Mouse (Mus musculus) ES-Bruce4 (cell line): ENCODE results near the gene Hvcn1. TPM values are rescaled to one million over a fixed set of nuclear protein-coding genes. Genes with fewer than 3 reads are reported as not detected.

Experiments used
- H3K27ac ChIP-seq: 2 replicates; pipeline ENCODE4 v1.5.1; 2012; ENCODE audit warnings: low read length, inconsistent platforms; ENCODE audit not compliant: insufficient read depth
- H3K27me3 ChIP-seq: 2 replicates; pipeline ENCODE4 v1.6.1; 2012; ENCODE audit warnings: mild to moderate bottlenecking, low read length, inconsistent platforms; ENCODE audit not compliant: control insufficient read depth, poor library complexity, insufficient read depth, severe bottlenecking
- H3K36me3 ChIP-seq: 2 replicates; pipeline ENCODE4 v1.6.1; 2012; ENCODE audit warnings: inconsistent platforms, mild to moderate bottlenecking, low read length, moderate library complexity; ENCODE audit not compliant: control insufficient read depth, poor library complexity, insufficient read depth, severe bottlenecking
- H3K4me1 ChIP-seq: one replicate; pipeline ENCODE4 v1.8.1; 2011; ENCODE audit warnings: low read length; ENCODE audit not compliant: control insufficient read depth, insufficient read depth
- H3K4me3 ChIP-seq: 2 replicates; pipeline ENCODE4 v1.5.1; 2011; ENCODE audit warnings: low read depth, mild to moderate bottlenecking, low read length
- H3K9ac ChIP-seq: 2 replicates; pipeline ENCODE4 v1.6.1; 2012; ENCODE audit warnings: low read depth, mild to moderate bottlenecking, inconsistent platforms; ENCODE audit not compliant: poor library complexity, severe bottlenecking
- H3K9me3 ChIP-seq: replicated peaks from 2 replicates; pipeline ENCODE4 v1.6.1; 2012; ENCODE audit warnings: mild to moderate bottlenecking, low read length, inconsistent platforms; ENCODE audit not compliant: control insufficient read depth, poor library complexity, insufficient read depth, severe bottlenecking
- CTCF ChIP-seq: IDR thresholded peaks from one replicate; pipeline ENCODE4 v1.8.1; 2011; ENCODE audit warnings: low read depth, low read length
- EP300 ChIP-seq: IDR thresholded peaks from 2 replicates; pipeline ENCODE4 v1.6.1; 2011; ENCODE audit warnings: low read depth, low read length; ENCODE audit not compliant: insufficient read depth
- POLR2A ChIP-seq: IDR thresholded peaks from one replicate; pipeline ENCODE4 v1.8.1; 2011; ENCODE audit warnings: low read length; ENCODE audit not compliant: insufficient read depth
- polyA plus RNA-seq: library from polyadenylated mRNA; stranded (reverse); fragments of >200 nt; gene quantifications from 2 replicates; pipeline ENCODE4 v1.2.4, GENCODE M21; 2011; ENCODE audit warnings: low read depth; ENCODE audit not compliant: missing spikeins, insufficient read depth, insufficient read length

The Hvcn1 gene
- polyA plus RNA-seq, 1 experiment, result 10.6 TPM

DNA sequence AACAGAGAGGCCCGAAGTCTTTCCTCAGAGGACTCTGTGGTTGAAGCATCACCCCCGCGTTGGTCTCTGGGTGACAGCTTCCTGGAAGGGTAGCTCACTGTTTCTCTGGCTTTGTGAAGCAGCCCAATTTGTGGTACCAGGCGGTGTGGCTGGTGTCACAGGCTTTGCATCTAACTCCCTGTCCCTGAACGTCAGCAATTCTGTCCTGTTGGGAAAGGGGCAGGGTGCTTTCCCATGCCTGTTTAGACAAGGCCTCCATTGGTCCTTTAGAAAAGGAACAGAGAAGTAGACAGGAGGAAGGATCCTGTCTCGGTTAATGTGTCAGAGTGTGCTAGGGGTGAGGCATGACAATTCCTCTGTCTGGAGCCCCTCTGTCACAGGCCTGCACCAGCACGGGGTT lies 12.3 kb downstream of the Hvcn1 start:
- Histone ChIP-seq H3K36me3 (no peaks in the 10 kb centered on the region), H3K4me3 (no peak overlapping the region), H3K4me1 (no peaks in the 10 kb centered on the region), H3K27me3 (no peaks in the 10 kb centered on the region), H3K9me3 (no peaks in the 10 kb centered on the region), H3K9ac (no peak overlapping the region), H3K27ac (no peak overlapping the region)
- TF ChIP-seq CTCF, result no peak
- TF ChIP-seq EP300, result no peak
- no peak for TF ChIP-seq POLR2A

DNA sequence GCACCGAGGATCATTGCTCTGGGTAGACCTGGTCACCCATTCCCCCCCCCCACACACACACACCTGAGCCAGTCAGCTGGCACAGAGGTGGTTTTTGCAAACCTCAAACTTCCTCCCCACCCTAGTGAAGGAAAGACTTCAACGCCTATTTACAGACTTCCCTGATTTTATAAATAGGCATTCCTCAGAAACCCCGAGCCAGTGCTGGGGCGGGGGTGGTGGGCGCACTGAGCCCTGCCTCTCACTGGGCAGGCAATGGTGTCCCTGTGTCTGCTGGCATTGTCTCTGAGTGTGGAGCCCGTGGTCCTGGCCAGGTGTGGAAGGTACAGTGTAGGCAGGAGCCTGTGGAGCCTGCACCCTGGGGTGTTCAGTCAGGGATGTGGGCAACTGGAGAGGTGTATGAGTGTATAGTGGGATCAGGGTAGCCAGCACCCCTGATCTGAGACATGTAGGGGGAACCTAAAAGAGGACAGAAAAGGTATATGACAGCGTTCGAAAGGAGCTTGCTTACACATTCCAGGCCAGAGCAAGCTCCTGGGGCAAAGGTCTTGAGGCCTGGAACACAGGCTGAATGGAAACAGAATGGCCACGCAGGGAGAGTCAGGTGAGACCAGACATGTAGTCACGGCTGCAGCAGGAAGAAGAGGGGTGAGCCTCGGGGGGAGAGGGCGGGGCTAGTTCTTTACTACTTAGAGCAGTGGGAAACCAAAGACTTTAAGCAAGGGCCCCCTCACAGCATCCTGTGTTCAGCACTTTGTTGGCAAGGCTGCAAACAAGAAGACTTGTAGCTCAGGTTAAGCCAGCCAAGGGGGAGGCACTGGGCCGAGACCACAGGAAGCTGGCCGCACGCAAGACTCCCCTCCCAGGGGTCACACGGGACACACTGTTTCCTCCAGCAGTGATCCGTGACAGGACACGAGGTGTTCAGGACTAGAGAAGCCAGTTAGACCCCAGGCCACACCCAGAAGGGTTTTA lies 13.3 kb downstream of the Hvcn1 start:
- Histone ChIP-seq H3K9ac (no peak overlapping the region), H3K36me3 (no peaks in the 10 kb centered on the region), H3K27me3 (no peaks in the 10 kb centered on the region), H3K27ac (no peak overlapping the region), H3K9me3 (no peaks in the 10 kb centered on the region), H3K4me3 (no peak overlapping the region), H3K4me1 (peaks cover under 1% of the 10 kb centered on the region)
- TF ChIP-seq CTCF (no peak), POLR2A (no peak), EP300 (no peak)

DNA sequence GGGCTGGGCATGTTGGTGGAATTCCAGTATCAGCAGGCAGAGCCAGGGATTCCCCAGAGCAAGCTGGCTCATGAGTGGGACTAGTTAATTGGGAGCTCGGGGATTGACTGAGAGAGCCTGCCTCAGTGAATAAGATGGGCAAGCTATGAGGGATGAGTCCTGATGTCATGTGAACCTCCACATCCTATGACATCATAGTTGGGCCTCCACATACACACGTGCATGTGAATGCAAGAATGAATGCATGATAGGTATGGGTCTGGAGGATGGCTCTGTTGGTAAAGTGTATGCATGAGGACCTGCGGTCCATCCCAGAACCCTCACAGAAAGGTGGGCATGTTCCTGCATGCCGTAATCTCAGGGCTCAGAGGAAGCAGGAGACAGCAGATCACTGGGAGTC lies 14.5 kb downstream of the Hvcn1 start:
- TF ChIP-seq POLR2A, result no peak
- no peak overlapping the region for H3K4me3 ChIP-seq

DNA sequence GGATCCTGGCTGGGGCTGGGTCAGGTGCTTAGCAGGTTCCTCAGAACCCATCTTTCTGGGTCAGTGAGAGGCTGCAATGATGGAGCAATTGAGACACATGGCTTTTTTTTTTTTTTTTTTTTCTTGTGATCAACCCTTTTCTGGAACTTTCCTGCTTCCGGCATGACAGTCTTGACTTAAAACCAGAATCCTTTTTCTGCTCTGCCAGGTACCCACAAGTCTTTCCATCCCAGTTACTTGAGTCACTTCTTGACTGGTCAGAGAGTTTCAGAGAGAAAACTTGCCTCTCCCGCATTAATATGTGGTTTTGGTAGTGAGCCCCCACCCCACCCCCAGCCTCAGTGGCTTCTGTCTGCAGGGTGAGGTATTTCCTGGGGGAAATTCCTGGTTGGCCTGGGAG lies 17.7 kb downstream of the Hvcn1 start:
- TF ChIP-seq EP300, result no peak
- TF ChIP-seq CTCF, result no peak
- no peak for TF ChIP-seq POLR2A
- Histone ChIP-seq H3K9me3 (no peaks in the 10 kb centered on the region), H3K4me1 (peaks cover 2% of the 10 kb centered on the region), H3K9ac (no peak overlapping the region), H3K27me3 (no peaks in the 10 kb centered on the region), H3K27ac (no peak overlapping the region), H3K36me3 (no peaks in the 10 kb centered on the region), H3K4me3 (no peak overlapping the region)

More for the DNA sequence above, 14.5 kb downstream of the Hvcn1 start:
- H3K9ac ChIP-seq, result no peak overlapping the region
- no peaks in the 10 kb centered on the region for H3K36me3 ChIP-seq
- H3K9me3 ChIP-seq, result no peaks in the 10 kb centered on the region
- no peak overlapping the region for H3K27ac ChIP-seq
- peaks cover 2% of the 10 kb centered on the region for H3K4me1 ChIP-seq
- no peaks in the 10 kb centered on the region for H3K27me3 ChIP-seq

DNA sequence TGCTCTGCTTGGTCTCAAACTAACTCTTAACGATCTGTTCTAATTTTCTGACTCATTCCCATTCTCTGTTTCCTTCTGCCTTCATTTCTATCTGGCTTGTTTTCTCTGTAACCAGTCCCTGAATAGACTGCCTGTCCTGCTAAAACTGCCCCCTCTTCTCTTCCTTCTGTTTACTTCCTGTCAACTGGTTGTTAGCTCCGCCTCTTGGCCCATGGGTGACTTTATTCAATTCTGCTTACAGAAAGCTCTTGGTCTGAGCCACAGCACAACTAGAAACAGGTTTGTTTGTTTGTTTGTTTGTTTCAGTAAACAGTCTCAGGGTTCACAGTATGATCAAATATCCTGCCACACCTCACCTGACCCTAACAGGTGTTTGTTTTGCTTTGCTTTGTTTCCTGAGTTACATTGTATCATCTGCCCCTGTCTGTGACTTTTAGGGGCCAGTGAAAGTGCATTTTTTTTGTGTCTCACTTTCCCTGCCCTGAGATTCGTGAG lies 21.7 kb downstream of the Hvcn1 start:
- no peak overlapping the region for H3K4me3 ChIP-seq
- no peak overlapping the region for H3K9ac ChIP-seq
- no peaks in the 10 kb centered on the region for H3K27me3 ChIP-seq
- H3K9me3 ChIP-seq, result no peaks in the 10 kb centered on the region
- H3K27ac ChIP-seq, result no peak overlapping the region
- H3K36me3 ChIP-seq, result no peaks in the 10 kb centered on the region
- TF ChIP-seq CTCF (no peak), EP300 (no peak), POLR2A (no peak)
- H3K4me1 ChIP-seq, result peaks cover 2% of the 10 kb centered on the region

DNA sequence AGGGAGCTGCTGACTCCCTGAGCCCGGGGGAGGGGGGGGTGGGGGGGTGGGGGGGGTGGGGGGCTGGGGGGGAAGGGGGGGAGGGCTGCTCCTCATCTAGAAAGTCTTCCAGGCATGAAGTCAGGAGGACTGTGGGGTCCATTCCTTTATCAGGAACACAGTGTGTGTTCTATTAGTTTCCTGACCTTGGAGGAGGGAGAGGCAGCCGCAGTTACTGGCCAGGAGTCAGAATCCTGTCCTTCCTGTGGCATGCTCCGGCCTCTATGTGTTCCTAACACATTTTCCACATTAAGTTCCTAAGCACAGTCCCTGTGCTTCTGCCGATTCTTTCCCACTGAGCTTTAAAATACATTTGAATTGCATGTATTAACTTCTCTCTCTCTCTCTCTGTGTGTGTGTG lies 22.2 kb downstream of the Hvcn1 start:
- no peaks in the 10 kb centered on the region for H3K27me3 ChIP-seq
- no peak for TF ChIP-seq POLR2A
- no peak for TF ChIP-seq CTCF
- H3K4me1 ChIP-seq, result peaks cover 2% of the 10 kb centered on the region
- no peak overlapping the region for H3K9ac ChIP-seq
- no peaks in the 10 kb centered on the region for H3K9me3 ChIP-seq
- no peak overlapping the region for H3K4me3 ChIP-seq
- no peaks in the 10 kb centered on the region for H3K36me3 ChIP-seq
- no peak overlapping the region for H3K27ac ChIP-seq
